Mouse (Mus musculus): Measurements from ENCODE around the gene Hbq1a. TPM values are rescaled to one million over a fixed set of nuclear protein-coding genes. Genes with fewer than 3 reads are reported as not detected.

Hbq1a gene
- total and polyA plus RNA-seq, 2 experiments from 2014 or later: not detected

DNA sequence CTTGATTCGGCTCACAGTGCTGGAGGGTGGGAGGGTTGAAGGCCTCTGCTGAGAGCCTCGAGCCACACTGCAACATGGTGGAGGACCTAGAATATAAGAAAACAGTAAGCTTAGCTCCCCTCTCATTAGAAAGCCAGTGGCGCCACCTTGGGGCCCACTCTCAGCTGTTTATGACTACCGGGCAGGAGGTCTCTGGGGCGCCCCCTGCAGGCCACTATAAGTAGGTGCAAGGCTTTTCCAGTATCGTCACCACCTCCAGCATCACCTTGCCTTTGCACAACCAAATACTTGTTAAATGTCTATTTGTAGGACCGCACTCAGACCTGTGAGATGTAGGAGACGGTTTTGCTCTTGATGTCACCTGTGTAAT, 21.3 kb downstream of the Hbq1a start:
- Histone ChIP-seq H3K4me1 (ENCODE audit: control insufficient read depth, insufficient read depth) (no peaks in the 10 kb centered on the region), H3K4me3 (ENCODE audit: low read depth, low read length) (no peak overlapping the region), H3K36me3 (replicated peaks; ENCODE audit: control insufficient read depth, insufficient read depth, low read length) (no peaks in the 10 kb centered on the region), H3K9me3 (replicated peaks; ENCODE audit: control insufficient read depth, low read length) (no peaks in the 10 kb centered on the region), H3K4me2 (ENCODE audit: low read depth, low read length) (no peak overlapping the region), H3K27ac (ENCODE audit: low read depth) (no peak overlapping the region), H3K27me3 (ENCODE audit: control insufficient read depth, insufficient read depth, low read length) (no peaks in the 10 kb centered on the region), H3K9ac (replicated peaks; ENCODE audit: low read depth, low read length) (no peak overlapping the region)
- TF ChIP-seq EP300 (IDR thresholded peaks at IDR 0.05; ENCODE audit: low read depth) (no peak), CTCF (IDR thresholded peaks at IDR 0.05; ENCODE audit: low read depth) (peak; percentile 77)
- no peak for ATAC-seq (ENCODE audit: insufficient read depth, low read depth)
- DNase-seq (ENCODE audit: low spot score): peak; percentile 26
- WGBS: 33% methylated on average over 8 of the region's 8 CpGs

GRCm38 (mm10) chr11:32324609-32325008, 24.7 kb downstream of the Hbq1a start:
- peak; percentile 87 for ATAC-seq (ENCODE audit: insufficient read depth, low read depth)

GRCm38 (mm10) chr11:32331075-32331474, 31.2 kb downstream of the Hbq1a start:
- 37% methylated on average over 6 of the region's 6 CpGs for WGBS
- DNase-seq (ENCODE audit: low spot score) (peak; percentile 45), ATAC-seq (ENCODE audit: insufficient read depth, low read depth) (no peak)
- H3K4me2 ChIP-seq (ENCODE audit: low read depth, low read length): no peak overlapping the region
- H3K36me3 ChIP-seq (replicated peaks; ENCODE audit: control insufficient read depth, insufficient read depth, low read length): no peaks in the 10 kb centered on the region
- H3K4me3 ChIP-seq (ENCODE audit: low read depth, low read length): no peak overlapping the region
- no peak overlapping the region for H3K9ac ChIP-seq (replicated peaks; ENCODE audit: low read depth, low read length)
- TF ChIP-seq CTCF (IDR thresholded peaks at IDR 0.05; ENCODE audit: low read depth): no peak
- no peak for TF ChIP-seq EP300 (IDR thresholded peaks at IDR 0.05; ENCODE audit: low read depth)
- no peaks in the 10 kb centered on the region for H3K27me3 ChIP-seq (ENCODE audit: control insufficient read depth, insufficient read depth, low read length)
- H3K9me3 ChIP-seq (replicated peaks; ENCODE audit: control insufficient read depth, low read length): no peaks in the 10 kb centered on the region
- no peak overlapping the region for H3K27ac ChIP-seq (ENCODE audit: low read depth)
- no peaks in the 10 kb centered on the region for H3K4me1 ChIP-seq (ENCODE audit: control insufficient read depth, insufficient read depth)

More at GRCm38 (mm10) chr11:32324609-32325008, 24.7 kb downstream of the Hbq1a start:
- Histone ChIP-seq H3K4me3 (ENCODE audit: low read depth, low read length) (peak overlapping the region; percentile 10), H3K4me1 (ENCODE audit: control insufficient read depth, insufficient read depth) (no peaks in the 10 kb centered on the region), H3K4me2 (ENCODE audit: low read depth, low read length) (peak overlapping the region; percentile 47), H3K27ac (ENCODE audit: low read depth) (no peak overlapping the region), H3K9me3 (replicated peaks; ENCODE audit: control insufficient read depth, low read length) (no peaks in the 10 kb centered on the region), H3K9ac (replicated peaks; ENCODE audit: low read depth, low read length) (no peak overlapping the region), H3K27me3 (ENCODE audit: control insufficient read depth, insufficient read depth, low read length) (no peaks in the 10 kb centered on the region), H3K36me3 (replicated peaks; ENCODE audit: control insufficient read depth, insufficient read depth, low read length) (no peaks in the 10 kb centered on the region)
- WGBS: 7% methylated on average over 15 of the region's 15 CpGs
- TF ChIP-seq CTCF (IDR thresholded peaks at IDR 0.05; ENCODE audit: low read depth) (peak; percentile 87), EP300 (IDR thresholded peaks at IDR 0.05; ENCODE audit: low read depth) (no peak)
- DNase-seq (ENCODE audit: low spot score): peak; percentile 81

- H3K4me3 ChIP-seq (ENCODE audit: low read depth, low read length): no peak overlapping the region
- no peak overlapping the region for H3K9ac ChIP-seq (replicated peaks; ENCODE audit: low read depth, low read length)
- no peaks in the 10 kb centered on the region for H3K36me3 ChIP-seq (replicated peaks; ENCODE audit: control insufficient read depth, insufficient read depth, low read length)
- ATAC-seq (ENCODE audit: insufficient read depth, low read depth): no peak
- H3K27ac ChIP-seq (ENCODE audit: low read depth): no peak overlapping the region
- TF ChIP-seq EP300 (IDR thresholded peaks at IDR 0.05; ENCODE audit: low read depth) (no peak), CTCF (IDR thresholded peaks at IDR 0.05; ENCODE audit: low read depth) (no peak)
- no peaks in the 10 kb centered on the region for H3K4me1 ChIP-seq (ENCODE audit: control insufficient read depth, insufficient read depth)
- 45% methylated on average over 5 of the region's 5 CpGs for WGBS
- no peak for DNase-seq (ENCODE audit: low spot score)
- H3K4me2 ChIP-seq (ENCODE audit: low read depth, low read length): no peak overlapping the region
- 0 out of 2 replicates have a peak, but pooled peaks cover 3% of the 10 kb centered on the region for H3K9me3 ChIP-seq (replicated peaks; ENCODE audit: control insufficient read depth, low read length)
- H3K27me3 ChIP-seq (ENCODE audit: control insufficient read depth, insufficient read depth, low read length): no peaks in the 10 kb centered on the region
Observed at GRCm38 (mm10) chr11:32331861-32332260, 32.0 kb downstream of the Hbq1a start.

GRCm38 (mm10) chr11:32333235-32333634, 33.4 kb downstream of the Hbq1a start:
- H3K4me3 ChIP-seq (ENCODE audit: low read depth, low read length): no peak overlapping the region

DNA sequence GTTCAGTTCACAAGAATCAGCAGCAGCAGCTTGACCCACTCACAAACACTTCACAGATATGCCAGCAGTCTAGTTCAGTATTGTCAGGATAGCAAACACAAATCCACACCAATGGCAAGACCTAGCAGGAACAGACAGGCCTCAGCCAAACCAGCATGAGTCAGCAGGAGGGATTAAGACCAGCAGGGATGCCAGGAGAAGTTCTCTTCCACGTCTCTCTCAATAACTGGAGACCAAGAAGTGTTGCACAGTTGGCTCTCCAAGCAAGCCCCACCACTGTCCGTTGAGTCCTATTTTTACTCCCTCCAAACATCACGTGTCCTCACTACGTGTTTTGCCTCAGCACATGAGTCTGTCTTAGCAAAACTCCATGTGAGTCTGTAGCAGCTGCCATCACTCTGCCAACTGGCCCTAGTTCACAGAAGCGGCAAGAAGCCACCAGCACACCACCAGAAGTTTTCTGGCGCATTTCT, 36.6 kb downstream of the Hbq1a start:
- no peak for ATAC-seq (ENCODE audit: insufficient read depth, low read depth)

More at GRCm38 (mm10) chr11:32333235-32333634, 33.4 kb downstream of the Hbq1a start:
- Histone ChIP-seq H3K4me2 (ENCODE audit: low read depth, low read length) (no peak overlapping the region), H3K27ac (ENCODE audit: low read depth) (no peak overlapping the region), H3K9me3 (replicated peaks; ENCODE audit: control insufficient read depth, low read length) (0 out of 2 replicates have a peak, but pooled peaks cover 5% of the 10 kb centered on the region), H3K36me3 (replicated peaks; ENCODE audit: control insufficient read depth, insufficient read depth, low read length) (no peaks in the 10 kb centered on the region), H3K27me3 (ENCODE audit: control insufficient read depth, insufficient read depth, low read length) (no peaks in the 10 kb centered on the region), H3K4me1 (ENCODE audit: control insufficient read depth, insufficient read depth) (no peaks in the 10 kb centered on the region), H3K9ac (replicated peaks; ENCODE audit: low read depth, low read length) (no peak overlapping the region)
- ATAC-seq (ENCODE audit: insufficient read depth, low read depth) (no peak), DNase-seq (ENCODE audit: low spot score) (no peak)
- 67% methylated on average over 2 of the region's 2 CpGs for WGBS
- TF ChIP-seq CTCF (IDR thresholded peaks at IDR 0.05; ENCODE audit: low read depth): no peak
- no peak for TF ChIP-seq EP300 (IDR thresholded peaks at IDR 0.05; ENCODE audit: low read depth)

More for the DNA sequence above, 36.6 kb downstream of the Hbq1a start:
- no peak for DNase-seq (ENCODE audit: low spot score)
- no peak overlapping the region for H3K4me3 ChIP-seq (ENCODE audit: low read depth, low read length)
- no peaks in the 10 kb centered on the region for H3K27me3 ChIP-seq (ENCODE audit: control insufficient read depth, insufficient read depth, low read length)
- no peak overlapping the region for H3K9ac ChIP-seq (replicated peaks; ENCODE audit: low read depth, low read length)
- TF ChIP-seq EP300 (IDR thresholded peaks at IDR 0.05; ENCODE audit: low read depth): no peak
- no peak for TF ChIP-seq CTCF (IDR thresholded peaks at IDR 0.05; ENCODE audit: low read depth)
- no peak overlapping the region for H3K27ac ChIP-seq (ENCODE audit: low read depth)
- H3K36me3 ChIP-seq (replicated peaks; ENCODE audit: control insufficient read depth, insufficient read depth, low read length): no peaks in the 10 kb centered on the region
- H3K9me3 ChIP-seq (replicated peaks; ENCODE audit: control insufficient read depth, low read length): 0 out of 2 replicates have a peak, but pooled peaks cover 5% of the 10 kb centered on the region
- no peak overlapping the region for H3K4me2 ChIP-seq (ENCODE audit: low read depth, low read length)
- H3K4me1 ChIP-seq (ENCODE audit: control insufficient read depth, insufficient read depth): no peaks in the 10 kb centered on the region
- 66% methylated on average over 6 of the region's 6 CpGs for WGBS

Measured in heart, postnatal 0 days (tissue).